ENCODE assay signal across 21 mouse cellular contexts in genomic region chr2:52358156-52358555, GRCm38 (mm10).
"Had no signal": no experiment of that assay in that cellular context is flagged by ENCODE, and none has a peak within 500 bp of the region (broad histone marks: within the 10 kb centered on the region; RNA-seq: fewer than 3 reads in every experiment).

No protein-coding gene starts in this region.

- H3K27me3 ChIP-seq: limb, embryonic 13.5 days; liver, embryonic 12.5 days; liver, embryonic 15.5 days; lung, embryonic 15.5 days; midbrain, embryonic 13.5 days; neural tube, embryonic 13.5 days had no signal

- H3K9me3 ChIP-seq: limb, embryonic 10.5 days; limb, embryonic 13.5 days; liver, embryonic 12.5 days; liver, embryonic 15.5 days; lung, embryonic 15.5 days; megakaryocyte, embryonic 14.5 days; midbrain, embryonic 10.5 days; midbrain, embryonic 13.5 days; neural tube, embryonic 13.5 days had no signal

- DNase-seq: kidney, postnatal 14 days; kidney, postnatal 4 days; liver; lung, adult 18-20 months; lung, postnatal 10 days; lung, postnatal 36 days; retina, postnatal 1 day; right cerebral cortex, postnatal 25 days; thymus, adult 18-20 months; thymus, postnatal 36 days had no signal

- H3K4me3 ChIP-seq: limb, embryonic 10.5 days; limb, embryonic 13.5 days; liver, embryonic 12.5 days; liver, embryonic 15.5 days; lung, embryonic 15.5 days; megakaryocyte, embryonic 14.5 days; midbrain, embryonic 10.5 days; midbrain, embryonic 13.5 days; myocyte; neural tube, embryonic 13.5 days had no signal

- H3K27ac ChIP-seq: limb, embryonic 10.5 days; limb, embryonic 13.5 days; liver, embryonic 12.5 days; liver, embryonic 15.5 days; lung, embryonic 15.5 days; midbrain, embryonic 10.5 days; midbrain, embryonic 13.5 days; neural tube, embryonic 13.5 days had no signal

- ATAC-seq: liver, embryonic 12.5 days; midbrain, embryonic 13.5 days; midbrain, embryonic 16.5 days had no signal

- H3K4me2 ChIP-seq: limb, embryonic 13.5 days; liver, embryonic 12.5 days; liver, embryonic 15.5 days; lung, embryonic 15.5 days; midbrain, embryonic 13.5 days; neural tube, embryonic 13.5 days had no signal

- H3K4me1 ChIP-seq: limb, embryonic 10.5 days; limb, embryonic 13.5 days; liver, embryonic 12.5 days; liver, embryonic 15.5 days; lung, embryonic 15.5 days; midbrain, embryonic 10.5 days had no signal

- H3K9ac ChIP-seq: limb, embryonic 13.5 days; liver, embryonic 12.5 days; liver, embryonic 15.5 days; lung, embryonic 15.5 days; midbrain, embryonic 13.5 days; neural tube, embryonic 13.5 days had no signal

- H3K36me3 ChIP-seq: limb, embryonic 10.5 days; limb, embryonic 13.5 days; liver, embryonic 12.5 days; liver, embryonic 15.5 days; lung, embryonic 15.5 days; midbrain, embryonic 10.5 days; midbrain, embryonic 13.5 days; neural tube, embryonic 13.5 days had no signal
